Mouse (Mus musculus) cerebellum, adult 2 months (tissue): Measurements from ENCODE around the gene Olfr434. TPM values are rescaled to one million over a fixed set of nuclear protein-coding genes. Genes with fewer than 3 reads are reported as not detected.
"Not testable (repeated sequence)": the region's sequence is repeated elsewhere in the genome, so short reads cannot be mapped to it uniquely, and the experiment has no call there.

ENCODE experiments used
- DNase-seq, 2 experiments: peaks; one replicate each; pipeline ENCODE4 v3.0.0; 2021
- H3K27ac ChIP-seq: fragments of 200-500 bp; 2 replicates; pipeline ENCODE4 v1.5.1; 2012; ENCODE audit warnings: low read length, control low read depth, inconsistent platforms; ENCODE audit not compliant: insufficient read depth
- H3K27me3 ChIP-seq: fragments of 200-500 bp; 2 replicates; pipeline ENCODE4 v1.6.1; 2012; ENCODE audit warnings: inconsistent platforms, mild to moderate bottlenecking, low read length, moderate library complexity; ENCODE audit not compliant: control insufficient read depth, insufficient read depth
- H3K4me1 ChIP-seq: fragments of 200-500 bp; 2 replicates; pipeline ENCODE4 v1.6.1; 2011; ENCODE audit warnings: low read length; ENCODE audit not compliant: control insufficient read depth, insufficient read depth
- H3K4me3 ChIP-seq: fragments of 200-500 bp; replicated peaks from 2 replicates; pipeline ENCODE3; 2011; ENCODE audit warnings: mild to moderate bottlenecking, low read depth, low read length, control low read depth; ENCODE audit not compliant: insufficient read depth
- CTCF ChIP-seq: fragments of 200-500 bp; IDR thresholded peaks from 2 replicates; pipeline ENCODE4 v1.5.1; 2011; ENCODE audit warnings: low read depth, mild to moderate bottlenecking, control low read depth, low read length, moderate library complexity, borderline replicate concordance; ENCODE audit not compliant: insufficient read depth
- POLR2A ChIP-seq: fragments of 200-500 bp; IDR thresholded peaks from 2 replicates; pipeline ENCODE4 v1.6.1; 2011; ENCODE audit warnings: low read length, control low read depth, borderline replicate concordance; ENCODE audit not compliant: insufficient read depth
- WGBS: fragments of 180-500 bp; shearing (Covaris S2); methylation state at CpG from one replicate; pipeline ENCODE4 v1.1.7; 2018; 5-methylcytosine and 5-hydroxymethylcytosine counted together
- polyA plus RNA-seq: library from polyadenylated mRNA; depleted of rRNA; stranded (reverse); fragments of >200 nt; gene quantifications from 2 replicates; pipeline ENCODE4 v1.2.3, GENCODE M21; 2012; rRNA removed

Olfr434 gene
- polyA plus RNA-seq = not detected in 2 replicates

DNA sequence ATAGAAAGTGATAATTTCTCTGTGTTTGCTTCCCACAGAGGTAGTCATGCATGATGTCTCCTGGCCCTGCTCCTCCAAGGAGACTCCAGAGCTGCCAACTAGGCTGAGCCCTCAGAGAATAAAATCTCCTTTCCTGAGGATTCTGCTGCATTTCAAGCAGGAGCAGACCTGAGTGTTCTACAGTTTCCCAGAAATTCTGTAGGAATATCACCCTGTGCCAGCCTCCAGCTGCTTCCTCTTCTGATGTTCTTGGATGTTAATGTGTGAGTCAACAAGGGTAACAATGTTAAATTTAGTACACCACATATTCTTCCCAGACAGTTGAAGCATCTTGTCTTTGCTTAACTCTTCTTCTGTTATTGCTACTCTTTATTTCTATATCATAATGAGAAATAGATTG, at the start of gene Olfr434:
Olfr434 (plus strand) TSS at position 149 of the 400 bp plus-strand sequence.
- not testable (repeated sequence) for DNase-seq, H3K4me3 ChIP-seq, H3K27me3 ChIP-seq, H3K27ac ChIP-seq, H3K4me1 ChIP-seq

DNA sequence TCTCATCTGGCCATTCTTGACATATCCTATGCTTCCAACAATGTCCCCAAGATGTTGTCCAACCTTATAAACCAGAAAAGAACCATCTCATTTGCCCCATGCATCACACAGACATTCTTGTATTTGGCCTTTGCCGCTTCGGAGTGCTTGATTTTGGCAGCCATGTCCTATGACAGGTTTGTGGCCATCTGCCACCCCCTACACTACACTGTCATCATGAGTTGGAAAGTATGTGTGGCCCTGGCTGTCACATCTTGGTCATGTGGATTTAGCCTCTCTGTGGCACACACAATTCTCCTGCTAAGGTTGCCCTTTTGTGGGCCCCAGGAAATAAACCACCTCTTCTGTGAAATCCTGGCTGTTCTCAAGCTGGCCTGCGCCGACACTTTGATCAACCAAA, 45.6 kb upstream of the Olfr434 start:
- DNase-seq = peak; percentile 25 to 51
- 37% methylated on average over 4 of the region's 4 CpGs for WGBS
- TF ChIP-seq POLR2A = no peak
- no peak for TF ChIP-seq CTCF
- H3K4me1 ChIP-seq = peaks cover 2% of the 10 kb centered on the region; the same call in 1 of the 2 replicates
- H3K4me3 ChIP-seq = no peak overlapping the region
- H3K27me3 ChIP-seq = no peaks in the 10 kb centered on the region
- no peak overlapping the region for H3K27ac ChIP-seq

- H3K27ac ChIP-seq = no peak within 1 kb of the TSS
- H3K27me3 ChIP-seq = no peaks in the 10 kb centered on the region
- no peak within 1 kb of the TSS for H3K4me3 ChIP-seq
- no peak for DNase-seq
- peaks cover 2% of the 10 kb centered on the region; the same call in 1 of the 2 replicates for H3K4me1 ChIP-seq
- TF ChIP-seq POLR2A (no peak), CTCF (no peak)
- WGBS = 87% methylated on average over 4 of the region's 4 CpGs
Measured at GRCm38 (mm10) chr6:43171840-43172239, 41.0 kb upstream of the Olfr434 start, which contains the start of gene Olfr13. Gene Olfr13 (plus strand): TSS chr6:43172140.

GRCm38 (mm10) chr6:43178129-43178528, 34.7 kb upstream of the Olfr434 start:
- Histone ChIP-seq H3K4me3 (no peak overlapping the region), H3K27me3 (no peaks in the 10 kb centered on the region), H3K4me1 (no peaks in the 10 kb centered on the region), H3K27ac (no peak overlapping the region)
- TF ChIP-seq POLR2A (no peak), CTCF (no peak)
- WGBS = 67% methylated on average over 1 of the region's 1 CpGs
- no peak for DNase-seq

GRCm38 (mm10) chr6:43178584-43179501, 34.0 kb upstream of the Olfr434 start:
- Histone ChIP-seq H3K4me1 (no peaks in the 10 kb centered on the region), H3K4me3 (no peak overlapping the region), H3K27me3 (no peaks in the 10 kb centered on the region), H3K27ac (no peak overlapping the region)
- WGBS = 54% methylated on average over 6 of the region's 6 CpGs
- TF ChIP-seq CTCF = no peak
- TF ChIP-seq POLR2A = no peak
- DNase-seq = no peak

- TF ChIP-seq POLR2A = no peak
- no peak for TF ChIP-seq CTCF
- no peak overlapping the region for H3K4me3 ChIP-seq
- no peaks in the 10 kb centered on the region for H3K4me1 ChIP-seq
- 85% methylated on average over 3 of the region's 3 CpGs for WGBS
- H3K27me3 ChIP-seq = no peaks in the 10 kb centered on the region
- no peak overlapping the region for H3K27ac ChIP-seq
- DNase-seq = no peak
Measured at GRCm38 (mm10) chr6:43190986-43191385, 21.8 kb upstream of the Olfr434 start.

DNA sequence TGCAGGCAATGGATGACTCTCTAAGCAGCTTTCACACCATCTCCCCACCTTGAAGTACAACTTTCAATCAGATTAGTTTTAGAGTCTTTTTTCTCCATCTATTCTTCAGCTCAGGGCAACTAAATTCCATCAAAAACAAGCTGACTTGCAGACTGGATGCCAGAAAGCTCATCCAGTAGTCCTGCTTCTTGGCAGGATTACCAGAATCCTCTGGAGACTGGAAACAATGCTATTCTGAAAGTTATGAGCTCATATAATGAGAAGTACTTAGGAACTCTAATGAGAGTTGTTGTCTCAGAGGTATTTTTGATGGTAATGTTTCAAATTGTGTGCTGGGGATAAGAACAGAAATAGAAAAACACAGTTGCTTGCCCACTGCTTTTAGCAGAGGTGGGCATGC, 16.0 kb upstream of the Olfr434 start, which contains the start of gene Olfr435:
Olfr435 (plus strand) TSS at position 366 of the 400 bp plus-strand sequence.
- Histone ChIP-seq H3K27me3 (no peaks in the 10 kb centered on the region), H3K4me1 (no peaks in the 10 kb centered on the region), H3K4me3 (no peak within 1 kb of the TSS), H3K27ac (no peak within 1 kb of the TSS)
- no peak for DNase-seq
- no peak for TF ChIP-seq POLR2A
- TF ChIP-seq CTCF = no peak

DNA sequence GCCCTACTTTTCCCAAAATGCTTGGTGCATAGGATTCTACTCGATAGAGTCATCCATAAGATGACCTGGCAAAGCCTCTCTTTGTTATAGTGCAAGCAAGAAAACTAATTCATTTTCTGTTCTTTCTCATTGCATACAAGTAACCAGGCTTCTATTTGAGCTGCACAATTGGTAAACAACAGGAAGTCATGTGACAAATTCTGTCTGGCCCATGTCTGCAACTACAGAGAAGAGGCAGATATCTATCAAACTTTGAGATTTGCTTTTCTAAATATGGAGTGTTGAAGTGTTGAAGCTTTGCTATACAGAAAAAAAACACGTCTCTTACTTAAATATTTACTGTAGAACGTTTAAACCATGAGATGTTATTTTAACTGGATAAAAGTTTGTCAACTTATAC, 14.7 kb upstream of the Olfr434 start:
- Histone ChIP-seq H3K27me3 (no peaks in the 10 kb centered on the region), H3K4me1 (no peaks in the 10 kb centered on the region), H3K4me3 (no peak overlapping the region), H3K27ac (no peak overlapping the region)
- no peak for DNase-seq
- 84% methylated on average over 3 of the region's 3 CpGs for WGBS
- no peak for TF ChIP-seq POLR2A
